Mouse (Mus musculus) adrenal gland, postnatal 10 days (tissue): ENCODE measurements around the gene Slc25a12. TPM values are rescaled to one million over a fixed set of nuclear protein-coding genes. Genes with fewer than 3 reads are reported as not detected.

Experiments
- DNase-seq: peaks from one replicate; pipeline ENCODE4 v3.0.0; 2021; ENCODE audit warnings: mixed read lengths
- total RNA-seq, 2 experiments: library from RNA; stranded (reverse); gene quantifications; 2 replicates each; pipeline ENCODE4 v1.2.3; 2021

Gene Slc25a12
- total RNA-seq, 2 experiments from 2014 or later, result 57.8 to 77.8 TPM

DNA sequence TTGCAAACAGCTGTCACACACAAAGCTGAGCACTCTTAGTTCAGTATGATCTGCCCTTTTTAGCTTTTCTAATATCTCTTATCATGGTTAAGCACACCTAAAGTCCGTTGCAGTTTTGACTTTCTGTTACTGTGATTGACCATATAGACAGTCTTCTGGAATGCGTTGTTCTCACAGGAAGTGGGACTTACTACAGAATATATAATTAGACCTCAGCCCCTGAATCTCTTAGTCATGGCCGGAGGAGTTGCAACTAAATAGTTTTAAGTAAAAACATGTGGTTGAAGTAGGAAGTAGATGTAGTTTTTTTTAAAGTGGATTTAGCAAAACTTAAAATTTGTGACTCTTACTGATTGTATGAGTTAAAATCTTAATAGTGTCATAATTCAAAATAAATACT is 119.5 kb downstream of the Slc25a12 start:
- DNase-seq, result no peak

GRCm38 (mm10) chr2:71246096-71246495 is 121.5 kb downstream of the Slc25a12 start:
- DNase-seq, result no peak

- no peak for DNase-seq
These were observed 122.1 kb downstream of the Slc25a12 start for GRCm38 (mm10) chr2:71245416-71245815.

DNA sequence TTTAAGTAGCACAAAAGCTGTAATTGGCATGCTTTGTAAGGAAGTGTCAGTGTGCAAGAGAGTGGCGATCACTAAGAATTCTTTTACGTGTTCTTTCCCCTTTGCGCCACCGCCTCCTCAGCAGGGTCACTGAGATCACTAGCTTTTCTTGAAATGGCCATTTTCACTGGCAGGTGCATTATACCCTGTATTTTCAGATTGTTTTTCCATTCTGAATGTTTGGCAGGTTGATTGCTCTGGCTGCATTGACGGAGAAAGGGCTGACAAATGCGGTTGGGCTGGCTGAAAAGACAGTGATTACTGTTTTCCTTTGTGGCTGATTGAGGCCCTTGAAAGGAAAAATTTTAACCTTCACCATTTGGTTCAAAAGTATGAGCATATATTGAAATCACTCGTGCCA is 122.7 kb downstream of the Slc25a12 start:
- no peak for DNase-seq

- DNase-seq, result no peak
These were observed 124.4 kb downstream of the Slc25a12 start for GRCm38 (mm10) chr2:71243058-71243672.

- DNase-seq, result no peak
These were observed 125.4 kb downstream of the Slc25a12 start for GRCm38 (mm10) chr2:71242180-71242579.

DNA sequence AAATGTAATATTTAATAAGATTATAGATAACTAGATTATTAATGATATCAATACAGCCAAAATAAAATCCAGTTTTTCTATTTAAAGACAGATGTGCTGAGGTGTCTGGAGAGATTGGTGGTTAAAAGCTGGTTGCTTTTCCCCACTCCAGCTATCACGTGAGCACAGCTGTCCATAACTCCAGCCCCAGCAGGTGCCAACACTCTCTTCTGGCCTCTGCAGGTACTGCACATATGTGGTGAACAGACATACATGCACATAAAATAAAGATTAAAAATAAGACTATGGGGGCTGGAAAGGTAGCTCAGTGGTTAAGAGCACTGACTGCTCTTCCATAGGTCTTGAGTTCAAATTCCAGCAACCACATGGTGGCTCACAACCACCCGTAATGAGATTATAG is 126.0 kb downstream of the Slc25a12 start:
- no peak for DNase-seq

- DNase-seq, result no peak
These were observed 131.5 kb downstream of the Slc25a12 start for GRCm38 (mm10) chr2:71236009-71236408.

GRCm38 (mm10) chr2:71235420-71235819 is 132.1 kb downstream of the Slc25a12 start:
- DNase-seq, result no peak

DNA sequence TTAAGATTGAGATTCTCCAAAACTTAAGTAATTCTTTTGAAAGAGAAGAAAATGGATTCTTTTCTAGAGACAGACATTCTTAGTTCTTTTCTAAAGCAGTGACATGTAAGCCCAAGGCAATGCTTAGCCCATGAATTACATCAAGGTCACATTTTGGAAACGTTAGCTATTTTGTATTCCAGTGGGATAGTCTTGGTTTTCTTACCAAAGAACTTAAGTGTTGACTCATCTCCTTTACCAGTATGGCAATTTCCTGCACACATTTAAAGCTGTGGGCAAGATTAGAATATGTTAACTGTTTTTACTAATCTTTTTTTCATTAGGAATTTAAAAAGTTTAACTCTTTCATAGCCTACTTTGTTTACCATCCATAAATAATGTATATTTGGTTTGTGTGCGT is 134.6 kb downstream of the Slc25a12 start:
- no peak for DNase-seq

- no peak for DNase-seq
These were observed 135.6 kb downstream of the Slc25a12 start for GRCm38 (mm10) chr2:71231951-71232350.

GRCm38 (mm10) chr2:71229603-71230002 is 137.9 kb downstream of the Slc25a12 start:
- DNase-seq, result no peak

DNA sequence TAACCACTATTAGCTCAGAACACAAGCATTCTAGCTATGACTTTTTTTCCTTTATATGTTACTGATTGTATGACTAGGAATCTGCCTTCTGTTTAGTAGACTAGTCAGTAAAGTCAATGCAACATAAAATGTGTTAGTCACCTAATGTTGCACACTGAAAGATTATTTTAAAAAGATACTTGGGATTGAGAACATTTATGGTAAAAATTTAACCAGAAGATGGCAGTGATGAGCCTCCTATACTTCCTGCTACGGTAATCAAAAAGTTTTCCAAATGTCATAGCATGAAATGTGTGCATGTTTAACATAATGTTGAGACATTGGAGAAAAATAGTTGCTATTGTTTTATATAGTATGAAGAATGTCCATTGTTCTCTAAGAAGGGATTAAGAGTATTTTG is 140.2 kb downstream of the Slc25a12 start:
- DNase-seq, result no peak

Other genes starting within 250 kb of the Slc25a12 start
- gene Cybrd1, start 249.8 kb downstream of the Slc25a12 start, total RNA-seq, result 1 to 10 TPM; 1.8 TPM
- 10 to 100 TPM; 78.0 to 83.9 TPM for gene Dync1i2, start 156.0 kb downstream of the Slc25a12 start, total RNA-seq
- 10 to 100 TPM; 36.9 to 42.3 TPM for gene Hat1, start 21.2 kb upstream of the Slc25a12 start, total RNA-seq
- gene Metap1d, start 85.5 kb upstream of the Slc25a12 start, total RNA-seq, result 10 to 100 TPM; 32.7 to 46.6 TPM
- gene Dlx1, start 160.4 kb upstream of the Slc25a12 start, total RNA-seq, result under 1 TPM; 0.24 to 0.45 TPM
- gene Dlx2, start 179.0 kb upstream of the Slc25a12 start, total RNA-seq, result under 1 TPM; 0.09 to 0.24 TPM